Mouse (Mus musculus) kidney, embryonic 16.5 days (tissue): ENCODE measurements around the gene Furin. TPM values are rescaled to one million over a fixed set of nuclear protein-coding genes. Genes with fewer than 3 reads are reported as not detected.
A peak's percentile ranks its signal among the peaks of the same experiment; 100 is the strongest.

Experiments
- ATAC-seq: fragments of 200-750 bp; cut with Nextera tagmentation; 2 replicates; pipeline ENCODE4 v1.8.0; 2017; ENCODE audit warnings: moderate TSS enrichment; ENCODE audit not compliant: low FRiP score, low TSS enrichment
- H3K27ac ChIP-seq: fragments of 300-500 bp; sonication (generic); 2 replicates; pipeline ENCODE4 v1.5.1; 2014; ENCODE audit warnings: low read length
- H3K27me3 ChIP-seq: fragments of 300-500 bp; sonication (generic); 2 replicates; pipeline ENCODE4 v1.6.1; 2014; ENCODE audit warnings: low read length, control low read depth, mixed read lengths; ENCODE audit not compliant: insufficient read depth
- H3K36me3 ChIP-seq: fragments of 300-500 bp; sonication (generic); 2 replicates; pipeline ENCODE4 v1.6.1; 2014; ENCODE audit warnings: low read length, control low read depth, mixed read lengths; ENCODE audit not compliant: insufficient read depth
- H3K4me1 ChIP-seq: fragments of 300-500 bp; sonication (generic); 2 replicates; pipeline ENCODE4 v1.6.1; 2014; ENCODE audit warnings: low read length, control low read depth, mixed read lengths; ENCODE audit not compliant: insufficient read depth
- H3K4me2 ChIP-seq: fragments of 300-500 bp; sonication (generic); replicated peaks from 2 replicates; pipeline ENCODE4 v1.6.1; 2014; ENCODE audit warnings: low read depth, low read length
- H3K4me3 ChIP-seq: fragments of 300-500 bp; sonication (generic); 2 replicates; pipeline ENCODE4 v1.5.1; 2014; ENCODE audit warnings: mild to moderate bottlenecking, low read length
- H3K9ac ChIP-seq: fragments of 300-500 bp; sonication (generic); replicated peaks from 2 replicates; pipeline ENCODE4 v1.6.1; 2014; ENCODE audit warnings: low read length
- H3K9me3 ChIP-seq: fragments of 300-500 bp; sonication (generic); 2 replicates; pipeline ENCODE4 v1.6.1; 2016; ENCODE audit warnings: low read length, control low read depth
- WGBS: fragments of 180-500 bp; shearing (Covaris S2); extraction: QIAGEN DNeasy Blood & Tissue Kit; methylation state at CpG from one replicate; pipeline ENCODE4 v1.1.7; 2014; 5-methylcytosine and 5-hydroxymethylcytosine counted together
- polyA plus RNA-seq: library from polyadenylated mRNA; unstranded; fragments of >200 nt; fragmentation: Nextera tagmentation; extraction: Ambion mirVana; gene quantifications from 2 replicates; pipeline ENCODE4 v1.2.1, GENCODE M21; 2015

Gene Furin
- polyA plus RNA-seq, 1 experiment from 2014 or later: 13.4 TPM

GRCm38 (mm10) chr7:80445492-80445891 is 40.3 kb upstream of the Furin start:
- no peaks in the 10 kb centered on the region for H3K27me3 ChIP-seq
- ATAC-seq: no peak
- no peak overlapping the region for H3K9ac ChIP-seq
- no peak overlapping the region for H3K4me2 ChIP-seq
- H3K4me3 ChIP-seq: no peak overlapping the region
- H3K9me3 ChIP-seq: no peaks in the 10 kb centered on the region
- H3K4me1 ChIP-seq: peaks cover 4% of the 10 kb centered on the region; the same call in 1 of the 2 replicates
- H3K27ac ChIP-seq: no peak overlapping the region
- H3K36me3 ChIP-seq: no peaks in the 10 kb centered on the region
- WGBS: 46% methylated on average over 6 of the region's 6 CpGs

GRCm38 (mm10) chr7:80444401-80445249 is 39.4 kb upstream of the Furin start:
- no peaks in the 10 kb centered on the region for H3K36me3 ChIP-seq
- no peak overlapping the region for H3K27ac ChIP-seq
- no peaks in the 10 kb centered on the region for H3K27me3 ChIP-seq
- peaks cover 11% of the 10 kb centered on the region for H3K4me1 ChIP-seq
- H3K4me2 ChIP-seq: no peak overlapping the region
- 73% methylated on average over 17 of the region's 17 CpGs for WGBS
- no peak overlapping the region for H3K9ac ChIP-seq
- no peaks in the 10 kb centered on the region for H3K9me3 ChIP-seq
- H3K4me3 ChIP-seq: no peak overlapping the region
- ATAC-seq: no peak

DNA sequence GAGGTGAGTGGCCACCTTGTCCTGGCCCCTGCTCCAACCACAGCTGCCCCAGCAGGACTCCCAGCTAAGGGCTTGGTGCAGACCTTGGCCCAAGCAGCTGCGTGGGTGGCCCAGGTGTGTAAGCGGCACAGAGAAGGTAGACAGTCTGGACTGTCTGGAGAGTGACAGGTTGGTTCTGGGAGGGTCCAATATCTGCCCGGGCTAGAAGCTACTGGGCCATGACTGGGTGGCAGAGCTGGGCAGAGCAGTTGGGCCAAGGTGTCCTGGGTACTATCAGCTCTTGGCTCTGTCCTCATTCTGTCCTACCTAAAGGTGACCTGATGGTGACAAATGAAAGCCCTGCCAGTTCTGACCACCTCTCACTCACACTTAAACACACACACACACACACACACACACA is 37.9 kb upstream of the Furin start:
- no peaks in the 10 kb centered on the region for H3K27me3 ChIP-seq
- no peak overlapping the region for H3K4me3 ChIP-seq
- H3K9me3 ChIP-seq: no peaks in the 10 kb centered on the region
- 64% methylated on average over 3 of the region's 3 CpGs for WGBS
- no peak overlapping the region for H3K9ac ChIP-seq
- H3K36me3 ChIP-seq: no peaks in the 10 kb centered on the region
- ATAC-seq: no peak
- no peak overlapping the region for H3K4me2 ChIP-seq
- peaks cover 22% of the 10 kb centered on the region for H3K4me1 ChIP-seq
- H3K27ac ChIP-seq: no peak overlapping the region

GRCm38 (mm10) chr7:80441986-80442904 is 37.0 kb upstream of the Furin start:
- Histone ChIP-seq H3K4me1 (peaks cover 22% of the 10 kb centered on the region), H3K4me3 (no peak overlapping the region), H3K9ac (no peak overlapping the region), H3K27ac (no peak overlapping the region), H3K9me3 (no peaks in the 10 kb centered on the region), H3K4me2 (no peak overlapping the region), H3K36me3 (no peaks in the 10 kb centered on the region), H3K27me3 (no peaks in the 10 kb centered on the region)
- no peak for ATAC-seq
- 57% methylated on average over 11 of the region's 11 CpGs for WGBS

GRCm38 (mm10) chr7:80440685-80441084 is 35.4 kb upstream of the Furin start:
- no peak overlapping the region for H3K4me2 ChIP-seq
- peaks cover 22% of the 10 kb centered on the region for H3K4me1 ChIP-seq
- no peak overlapping the region for H3K27ac ChIP-seq
- no peaks in the 10 kb centered on the region for H3K36me3 ChIP-seq
- ATAC-seq: no peak
- 54% methylated on average over 4 of the region's 4 CpGs for WGBS
- H3K4me3 ChIP-seq: no peak overlapping the region
- no peak overlapping the region for H3K9ac ChIP-seq
- H3K27me3 ChIP-seq: no peaks in the 10 kb centered on the region
- H3K9me3 ChIP-seq: no peaks in the 10 kb centered on the region

DNA sequence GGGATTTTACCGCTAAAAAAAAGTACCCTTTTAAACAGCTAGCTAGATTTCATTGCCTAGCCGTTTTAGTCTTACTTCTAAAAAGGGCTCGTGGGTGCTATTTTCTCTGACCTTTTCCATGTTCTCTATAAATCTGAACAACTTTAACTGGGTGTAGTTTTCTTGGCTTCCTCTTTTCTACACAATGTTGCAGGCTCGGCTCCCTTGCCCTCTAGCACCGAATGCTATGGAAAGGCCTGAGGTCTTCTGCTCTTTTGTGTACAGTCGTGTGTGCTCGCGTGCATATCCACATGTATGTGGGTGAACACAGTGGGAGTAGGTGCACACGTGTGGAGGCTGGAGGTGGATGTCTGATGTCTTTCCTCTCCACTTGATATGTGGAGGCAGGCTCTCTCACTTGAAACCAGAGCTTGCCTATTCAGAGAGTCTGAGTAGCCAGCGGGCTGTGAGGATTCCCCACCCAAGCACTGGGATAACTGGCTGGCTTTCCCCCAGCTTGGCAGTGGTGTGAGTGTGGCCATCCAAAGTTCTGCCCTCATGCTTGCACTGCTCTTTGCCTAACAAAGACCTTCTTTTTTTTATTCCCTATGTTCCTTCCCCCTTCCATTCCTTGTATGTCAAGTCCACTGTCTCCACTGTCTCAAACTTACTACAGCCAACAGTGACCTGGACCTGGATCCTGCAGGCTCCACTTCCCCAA is 34.7 kb upstream of the Furin start:
- Histone ChIP-seq H3K9ac (no peak overlapping the region), H3K4me1 (peaks cover 22% of the 10 kb centered on the region), H3K27me3 (no peaks in the 10 kb centered on the region), H3K36me3 (no peaks in the 10 kb centered on the region), H3K9me3 (no peaks in the 10 kb centered on the region), H3K27ac (no peak overlapping the region), H3K4me2 (no peak overlapping the region), H3K4me3 (no peak overlapping the region)
- no peak for ATAC-seq
- WGBS: 55% methylated on average over 10 of the region's 10 CpGs

DNA sequence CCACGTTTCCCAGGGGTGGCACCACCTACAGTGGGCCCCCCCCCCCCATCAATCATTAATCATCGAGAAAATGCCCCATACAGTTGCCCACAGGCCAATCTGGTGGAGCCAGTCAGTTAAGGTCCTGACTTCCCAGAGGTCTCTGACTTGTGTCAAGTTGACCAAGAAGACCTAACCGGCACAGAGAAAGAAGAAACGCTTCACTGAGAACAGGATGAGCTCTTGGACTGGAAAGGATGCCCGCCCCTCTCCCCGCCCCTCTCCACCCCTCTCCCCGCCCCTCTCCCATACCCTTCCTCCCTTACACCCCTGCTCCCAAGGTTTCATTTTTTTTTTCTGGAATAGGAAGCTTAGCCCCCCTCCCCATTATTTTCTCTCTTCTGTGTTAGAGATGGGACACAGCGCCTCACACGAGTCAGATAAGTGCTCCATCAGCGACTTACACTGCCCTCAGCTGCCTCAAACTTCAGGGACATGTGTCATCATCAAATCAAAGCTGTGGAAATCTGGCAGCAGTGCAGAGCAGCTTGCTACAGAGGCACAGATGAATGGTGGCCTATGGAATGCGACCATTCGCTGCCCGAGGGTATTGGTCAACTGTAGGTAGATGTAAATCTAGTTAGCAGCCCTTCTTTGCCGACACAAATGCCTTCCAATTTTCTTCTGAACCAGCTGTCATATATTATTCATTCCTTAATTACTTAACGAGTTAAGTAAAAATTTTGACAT is 34.0 kb upstream of the Furin start:
- H3K4me3 ChIP-seq: peak overlapping the region; percentile 17
- no peak overlapping the region for H3K9ac ChIP-seq
- peak; percentile 64 for ATAC-seq
- H3K27me3 ChIP-seq: no peaks in the 10 kb centered on the region
- H3K9me3 ChIP-seq: no peaks in the 10 kb centered on the region
- H3K36me3 ChIP-seq: no peaks in the 10 kb centered on the region
- peak overlapping the region; percentile 55; the same call in 1 of the 2 replicates for H3K27ac ChIP-seq
- 20% methylated on average over 13 of the region's 15 CpGs for WGBS
- H3K4me2 ChIP-seq: peak overlapping the region; percentile 43
- peaks cover 22% of the 10 kb centered on the region for H3K4me1 ChIP-seq

GRCm38 (mm10) chr7:80436571-80436970 is 31.3 kb upstream of the Furin start:
- H3K4me1 ChIP-seq: peaks cover 19% of the 10 kb centered on the region
- H3K4me2 ChIP-seq: no peak overlapping the region
- no peak overlapping the region for H3K9ac ChIP-seq
- no peak overlapping the region for H3K27ac ChIP-seq
- H3K27me3 ChIP-seq: no peaks in the 10 kb centered on the region
- no peak overlapping the region for H3K4me3 ChIP-seq
- no peak for ATAC-seq
- no peaks in the 10 kb centered on the region for H3K36me3 ChIP-seq
- H3K9me3 ChIP-seq: no peaks in the 10 kb centered on the region
- 86% methylated on average over 7 of the region's 7 CpGs for WGBS

DNA sequence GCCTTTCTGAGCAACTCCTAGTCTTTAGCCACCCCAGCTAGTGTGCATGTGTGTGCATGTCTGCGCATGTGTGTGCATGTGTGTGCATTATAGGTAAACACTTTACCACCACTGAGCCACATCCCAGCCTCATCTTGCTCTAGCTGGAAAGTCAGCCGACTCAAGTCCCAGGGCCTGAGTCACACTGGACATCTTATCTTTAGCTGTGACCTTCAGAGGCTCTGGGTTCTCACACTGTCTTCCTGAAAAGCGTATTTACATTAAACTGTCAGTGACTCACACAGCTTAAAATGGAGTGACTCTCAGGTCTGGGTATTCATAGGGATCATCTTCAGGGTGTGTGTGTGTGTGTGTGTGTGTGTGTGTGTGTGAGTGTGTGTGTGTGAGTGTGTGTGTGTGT is 30.4 kb upstream of the Furin start:
- Histone ChIP-seq H3K9ac (no peak overlapping the region), H3K4me2 (no peak overlapping the region), H3K4me1 (peaks cover 19% of the 10 kb centered on the region), H3K27me3 (no peaks in the 10 kb centered on the region), H3K36me3 (no peaks in the 10 kb centered on the region), H3K27ac (no peak overlapping the region), H3K9me3 (no peaks in the 10 kb centered on the region), H3K4me3 (no peak overlapping the region)
- ATAC-seq: no peak
- WGBS: 72% methylated on average over 3 of the region's 3 CpGs
